Mouse (Mus musculus): Measurements from ENCODE around the gene 1600014C23Rik. TPM values are rescaled to one million over a fixed set of nuclear protein-coding genes. Genes with fewer than 3 reads are reported as not detected.

The 1600014C23Rik gene
- polyA plus RNA-seq, 1 experiment from 2014 or later, result 0.66 TPM

GRCm38 (mm10) chr17:45731172-45731864 lies 2.3 kb downstream of the 1600014C23Rik start:
- Histone ChIP-seq H3K9me3 (replicated peaks; ENCODE audit: low read length) (no peaks in the 10 kb centered on the region), H3K27ac (no peak overlapping the region), H3K4me3 (replicated peaks; ENCODE audit: low read depth, low read length) (no peak overlapping the region), H3K4me1 (replicated peaks; ENCODE audit: insufficient read depth, low read length) (peaks cover 30% of the 10 kb centered on the region), H3K36me3 (ENCODE audit: insufficient read depth, low read length) (no peaks in the 10 kb centered on the region), H3K27me3 (ENCODE audit: insufficient read depth, low read length) (no peaks in the 10 kb centered on the region), H3K9ac (ENCODE audit: low read depth, low read length) (no peak overlapping the region), H3K4me2 (ENCODE audit: low read length) (no peak overlapping the region)
- peak; percentile 94 for TF ChIP-seq CTCF (IDR thresholded peaks at IDR 0.05; ENCODE audit: low read depth)
- DNase-seq (ENCODE audit: low spot score) (peak; percentile 88), ATAC-seq (replicated peaks; ENCODE audit: low FRiP score, low read depth) (no peak)
- WGBS, result 22% methylated on average over 9 of the region's 9 CpGs

- H3K27me3 ChIP-seq (ENCODE audit: insufficient read depth, low read length), result no peaks in the 10 kb centered on the region
- DNase-seq (ENCODE audit: low spot score) (no peak), ATAC-seq (replicated peaks; ENCODE audit: low FRiP score, low read depth) (no peak)
- WGBS, result 89% methylated on average over 4 of the region's 4 CpGs
- H3K9ac ChIP-seq (ENCODE audit: low read depth, low read length), result no peak overlapping the region
- no peak overlapping the region for H3K27ac ChIP-seq
- H3K4me1 ChIP-seq (replicated peaks; ENCODE audit: insufficient read depth, low read length), result peaks cover 24% of the 10 kb centered on the region
- H3K4me3 ChIP-seq (replicated peaks; ENCODE audit: low read depth, low read length), result no peak overlapping the region
- no peaks in the 10 kb centered on the region for H3K9me3 ChIP-seq (replicated peaks; ENCODE audit: low read length)
- H3K4me2 ChIP-seq (ENCODE audit: low read length), result no peak overlapping the region
- TF ChIP-seq CTCF (IDR thresholded peaks at IDR 0.05; ENCODE audit: low read depth), result no peak
- H3K36me3 ChIP-seq (ENCODE audit: insufficient read depth, low read length), result no peaks in the 10 kb centered on the region
Measured at GRCm38 (mm10) chr17:45730696-45731095, 2.9 kb downstream of the 1600014C23Rik start.

- Histone ChIP-seq H3K27ac (no peak overlapping the region), H3K9me3 (replicated peaks; ENCODE audit: low read length) (no peaks in the 10 kb centered on the region), H3K36me3 (ENCODE audit: insufficient read depth, low read length) (no peaks in the 10 kb centered on the region), H3K4me1 (replicated peaks; ENCODE audit: insufficient read depth, low read length) (peaks cover 12% of the 10 kb centered on the region), H3K9ac (ENCODE audit: low read depth, low read length) (no peak overlapping the region), H3K27me3 (ENCODE audit: insufficient read depth, low read length) (no peaks in the 10 kb centered on the region), H3K4me3 (replicated peaks; ENCODE audit: low read depth, low read length) (no peak overlapping the region), H3K4me2 (ENCODE audit: low read length) (no peak overlapping the region)
- no peak for TF ChIP-seq CTCF (IDR thresholded peaks at IDR 0.05; ENCODE audit: low read depth)
- DNase-seq (ENCODE audit: low spot score), result no peak
- ATAC-seq (replicated peaks; ENCODE audit: low FRiP score, low read depth), result no peak
- 44% methylated on average over 10 of the region's 10 CpGs for WGBS
Measured at GRCm38 (mm10) chr17:45729387-45729786, 4.3 kb downstream of the 1600014C23Rik start.

- DNase-seq (ENCODE audit: low spot score), result no peak
- no peak overlapping the region for H3K27ac ChIP-seq
- 56% methylated on average over 8 of the region's 8 CpGs for WGBS
- no peaks in the 10 kb centered on the region for H3K36me3 ChIP-seq (ENCODE audit: insufficient read depth, low read length)
- no peaks in the 10 kb centered on the region for H3K27me3 ChIP-seq (ENCODE audit: insufficient read depth, low read length)
- no peak overlapping the region for H3K4me2 ChIP-seq (ENCODE audit: low read length)
- TF ChIP-seq CTCF (IDR thresholded peaks at IDR 0.05; ENCODE audit: low read depth), result no peak
- no peaks in the 10 kb centered on the region for H3K9me3 ChIP-seq (replicated peaks; ENCODE audit: low read length)
- no peak overlapping the region for H3K9ac ChIP-seq (ENCODE audit: low read depth, low read length)
- ATAC-seq (replicated peaks; ENCODE audit: low FRiP score, low read depth), result no peak
- no peaks in the 10 kb centered on the region for H3K4me1 ChIP-seq (replicated peaks; ENCODE audit: insufficient read depth, low read length)
- H3K4me3 ChIP-seq (replicated peaks; ENCODE audit: low read depth, low read length), result no peak overlapping the region
Measured at GRCm38 (mm10) chr17:45727983-45728723, 5.5 kb downstream of the 1600014C23Rik start.

- Histone ChIP-seq H3K27ac (no peak overlapping the region), H3K4me1 (replicated peaks; ENCODE audit: insufficient read depth, low read length) (no peaks in the 10 kb centered on the region), H3K9ac (ENCODE audit: low read depth, low read length) (no peak overlapping the region), H3K27me3 (ENCODE audit: insufficient read depth, low read length) (no peaks in the 10 kb centered on the region), H3K36me3 (ENCODE audit: insufficient read depth, low read length) (no peaks in the 10 kb centered on the region), H3K4me2 (ENCODE audit: low read length) (no peak overlapping the region), H3K4me3 (replicated peaks; ENCODE audit: low read depth, low read length) (no peak overlapping the region), H3K9me3 (replicated peaks; ENCODE audit: low read length) (no peaks in the 10 kb centered on the region)
- DNase-seq (ENCODE audit: low spot score) (no peak), ATAC-seq (replicated peaks; ENCODE audit: low FRiP score, low read depth) (no peak)
- 85% methylated on average over 2 of the region's 2 CpGs for WGBS
- TF ChIP-seq CTCF (IDR thresholded peaks at IDR 0.05; ENCODE audit: low read depth), result no peak
Measured at GRCm38 (mm10) chr17:45727481-45727880, 6.2 kb downstream of the 1600014C23Rik start.

GRCm38 (mm10) chr17:45726249-45726648 lies 7.4 kb downstream of the 1600014C23Rik start:
- WGBS, result 47% methylated on average over 6 of the region's 7 CpGs
- Histone ChIP-seq H3K9me3 (replicated peaks; ENCODE audit: low read length) (no peaks in the 10 kb centered on the region), H3K4me1 (replicated peaks; ENCODE audit: insufficient read depth, low read length) (no peaks in the 10 kb centered on the region), H3K9ac (ENCODE audit: low read depth, low read length) (no peak overlapping the region), H3K27ac (no peak overlapping the region), H3K4me3 (replicated peaks; ENCODE audit: low read depth, low read length) (no peak overlapping the region), H3K36me3 (ENCODE audit: insufficient read depth, low read length) (no peaks in the 10 kb centered on the region), H3K4me2 (ENCODE audit: low read length) (no peak overlapping the region), H3K27me3 (ENCODE audit: insufficient read depth, low read length) (no peaks in the 10 kb centered on the region)
- DNase-seq (ENCODE audit: low spot score) (no peak), ATAC-seq (replicated peaks; ENCODE audit: low FRiP score, low read depth) (no peak)
- TF ChIP-seq CTCF (IDR thresholded peaks at IDR 0.05; ENCODE audit: low read depth), result no peak
